Mouse (Mus musculus): Measurements from ENCODE around the gene Lmbrd1. TPM values are rescaled to one million over a fixed set of nuclear protein-coding genes. Genes with fewer than 3 reads are reported as not detected.

The Lmbrd1 gene
- total RNA-seq, 1 experiment, result 21.8 TPM

DNA sequence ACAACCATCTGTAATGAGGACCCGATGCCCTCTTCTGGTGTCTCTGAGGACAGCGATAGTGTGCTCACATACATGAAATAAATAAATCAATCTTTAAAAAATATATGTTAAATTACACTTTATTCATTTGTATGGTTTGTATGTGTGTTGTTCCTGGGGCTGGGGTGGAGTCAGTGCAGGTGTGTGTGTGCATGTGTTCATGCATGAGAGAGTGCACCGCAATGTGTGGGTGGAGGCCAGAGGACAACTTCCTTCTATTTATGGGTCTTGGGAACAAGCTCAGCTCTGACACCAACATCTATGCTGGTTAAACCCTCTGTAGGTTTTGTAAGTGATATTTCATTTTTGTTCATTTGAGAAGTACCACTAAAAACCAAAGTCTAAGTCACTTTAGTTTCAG is 2.6 kb downstream of the Lmbrd1 start:
- in situ Hi-C loops (cut with MboI; ENCODE audit: low sequenced_read_pairs in 2 of 2, unreplicated experiment in 2 of 2), result no loop called here
- no peak for DNase-seq (ENCODE audit: low read depth, low spot score)
- Histone ChIP-seq H3K27ac (ENCODE audit: insufficient read depth, low read depth, low read length, poor library complexity, severe bottlenecking) (no peak overlapping the region), H3K9ac (ENCODE audit: insufficient read depth, low read depth, low read length, poor library complexity, severe bottlenecking) (no peak overlapping the region), H3K36me3 (ENCODE audit: control insufficient read depth, insufficient read depth, low read length, poor library complexity, severe bottlenecking) (no peaks in the 10 kb centered on the region), H3K9me3 (ENCODE audit: control insufficient read depth, insufficient read depth, low read depth, low read length) (no peaks in the 10 kb centered on the region), H3K4me3 (ENCODE audit: insufficient read depth in 1 of 2, low read depth in 1 of 2, low read length in 2 of 2, poor library complexity in 1 of 2, severe bottlenecking in 1 of 2) (no peak overlapping the region), H3K4me1 (ENCODE audit: control insufficient read depth in 2 of 2, insufficient read depth in 2 of 2, low read length in 2 of 2, poor library complexity in 1 of 2) (peaks cover 2% of the 10 kb centered on the region in 2 experiments; a peak in 1 of 4 replicates)
- no peak for TF ChIP-seq CHD2 (IDR thresholded peaks at IDR 0.05; ENCODE audit: low read depth, low read length)
- TF ChIP-seq HCFC1 (IDR thresholded peaks at IDR 0.05; ENCODE audit: borderline replicate concordance, insufficient read depth, low read length), result no peak
- TF ChIP-seq MAFK (IDR thresholded peaks at IDR 0.05; ENCODE audit: insufficient read depth, low read depth, low read length), result no peak
- TF ChIP-seq ZC3H11A (IDR thresholded peaks at IDR 0.05; ENCODE audit: borderline replicate concordance, low read depth, low read length), result no peak
- TF ChIP-seq ZNF384 (IDR thresholded peaks at IDR 0.05; ENCODE audit: low read depth, low read length), result no peak

GRCm38 (mm10) chr1:24681946-24682345 is 3.5 kb downstream of the Lmbrd1 start:
- no peaks in the 10 kb centered on the region for H3K9me3 ChIP-seq (ENCODE audit: control insufficient read depth, insufficient read depth, low read depth, low read length)
- H3K27ac ChIP-seq (ENCODE audit: insufficient read depth, low read depth, low read length, poor library complexity, severe bottlenecking), result no peak overlapping the region
- TF ChIP-seq HCFC1 (IDR thresholded peaks at IDR 0.05; ENCODE audit: borderline replicate concordance, insufficient read depth, low read length) (no peak), ZC3H11A (IDR thresholded peaks at IDR 0.05; ENCODE audit: borderline replicate concordance, low read depth, low read length) (no peak), CHD2 (IDR thresholded peaks at IDR 0.05; ENCODE audit: low read depth, low read length) (no peak), ZNF384 (IDR thresholded peaks at IDR 0.05; ENCODE audit: low read depth, low read length) (no peak), MAFK (IDR thresholded peaks at IDR 0.05; ENCODE audit: insufficient read depth, low read depth, low read length) (no peak)
- H3K4me1 ChIP-seq (ENCODE audit: control insufficient read depth in 2 of 2, insufficient read depth in 2 of 2, low read length in 2 of 2, poor library complexity in 1 of 2), result peaks cover 2% of the 10 kb centered on the region in 2 experiments; a peak in 1 of 4 replicates
- no peaks in the 10 kb centered on the region for H3K36me3 ChIP-seq (ENCODE audit: control insufficient read depth, insufficient read depth, low read length, poor library complexity, severe bottlenecking)
- H3K9ac ChIP-seq (ENCODE audit: insufficient read depth, low read depth, low read length, poor library complexity, severe bottlenecking), result no peak overlapping the region
- in situ Hi-C loops (cut with MboI; ENCODE audit: low sequenced_read_pairs in 2 of 2, unreplicated experiment in 2 of 2), result no loop called here
- no peak overlapping the region for H3K4me3 ChIP-seq (ENCODE audit: insufficient read depth in 1 of 2, low read depth in 1 of 2, low read length in 2 of 2, poor library complexity in 1 of 2, severe bottlenecking in 1 of 2)
- no peak for DNase-seq (ENCODE audit: low read depth, low spot score)

DNA sequence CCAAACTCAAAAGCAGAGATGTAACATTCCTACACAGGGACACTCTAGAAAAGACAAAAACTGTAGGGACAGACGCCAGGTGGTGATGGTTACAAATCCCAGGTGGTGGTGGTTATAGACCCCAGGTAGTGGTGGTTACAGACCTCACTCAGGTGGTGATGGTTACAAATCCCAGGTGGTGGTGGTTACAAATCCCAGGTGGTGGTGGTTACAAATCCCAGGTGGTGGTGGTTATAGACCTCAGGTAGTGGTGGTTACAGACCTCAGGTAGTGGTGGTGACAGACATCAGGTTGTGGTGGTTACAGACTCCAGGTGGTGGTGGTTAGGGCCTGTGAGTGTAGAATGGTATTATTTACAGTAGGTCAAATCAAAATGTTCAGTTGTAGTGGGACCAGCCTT is 5.5 kb downstream of the Lmbrd1 start:
- TF ChIP-seq CHD2 (IDR thresholded peaks at IDR 0.05; ENCODE audit: low read depth, low read length) (no peak), HCFC1 (IDR thresholded peaks at IDR 0.05; ENCODE audit: borderline replicate concordance, insufficient read depth, low read length) (no peak)
- no peaks in the 10 kb centered on the region for H3K9me3 ChIP-seq (ENCODE audit: control insufficient read depth, insufficient read depth, low read depth, low read length)
- DNase-seq (ENCODE audit: low read depth, low spot score), result no peak
- in situ Hi-C loops (cut with MboI; ENCODE audit: low sequenced_read_pairs in 2 of 2, unreplicated experiment in 2 of 2), result no loop called here
- no peaks in the 10 kb centered on the region for H3K36me3 ChIP-seq (ENCODE audit: control insufficient read depth, insufficient read depth, low read length, poor library complexity, severe bottlenecking)
- H3K27ac ChIP-seq (ENCODE audit: insufficient read depth, low read depth, low read length, poor library complexity, severe bottlenecking), result no peak overlapping the region; the same call in 1 of the 2 replicates
- no peak overlapping the region for H3K9ac ChIP-seq (ENCODE audit: insufficient read depth, low read depth, low read length, poor library complexity, severe bottlenecking)
- peaks cover 0 to 2% of the 10 kb centered on the region in 2 experiments; a peak in 1 of 4 replicates for H3K4me1 ChIP-seq (ENCODE audit: control insufficient read depth in 2 of 2, insufficient read depth in 2 of 2, low read length in 2 of 2, poor library complexity in 1 of 2)
- H3K4me3 ChIP-seq (ENCODE audit: insufficient read depth in 1 of 2, low read depth in 1 of 2, low read length in 2 of 2, poor library complexity in 1 of 2, severe bottlenecking in 1 of 2), result no peak overlapping the region

DNA sequence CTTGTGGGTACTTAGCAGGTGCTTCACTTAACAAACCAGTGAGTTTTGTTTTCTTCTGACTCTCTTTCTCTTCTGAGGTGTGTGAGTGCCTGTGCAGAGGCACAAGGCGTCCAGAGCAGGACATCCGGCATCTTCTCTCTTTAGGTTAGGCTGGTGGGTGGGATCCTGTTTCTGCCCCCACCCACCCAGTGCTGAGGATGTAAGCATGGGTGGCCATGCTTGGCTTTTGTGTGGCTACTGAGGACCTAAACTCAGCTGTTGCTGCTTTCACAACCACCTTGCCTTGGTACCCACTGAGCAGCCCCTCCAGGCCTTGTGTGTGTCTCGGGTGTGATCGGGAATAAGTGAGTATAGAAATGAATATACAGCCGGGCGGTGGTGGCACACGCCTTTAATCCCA is 7.2 kb downstream of the Lmbrd1 start:
- in situ Hi-C loops (cut with MboI; ENCODE audit: low sequenced_read_pairs in 2 of 2, unreplicated experiment in 2 of 2), result no loop called here
- TF ChIP-seq MAFK (IDR thresholded peaks at IDR 0.05; ENCODE audit: insufficient read depth, low read depth, low read length) (no peak), HCFC1 (IDR thresholded peaks at IDR 0.05; ENCODE audit: borderline replicate concordance, insufficient read depth, low read length) (no peak), CHD2 (IDR thresholded peaks at IDR 0.05; ENCODE audit: low read depth, low read length) (no peak)

More for the DNA sequence above, 7.2 kb downstream of the Lmbrd1 start:
- peaks cover 0 to 2% of the 10 kb centered on the region in 2 experiments; a peak in 1 of 4 replicates for H3K4me1 ChIP-seq (ENCODE audit: control insufficient read depth in 2 of 2, insufficient read depth in 2 of 2, low read length in 2 of 2, poor library complexity in 1 of 2)
- no peaks in the 10 kb centered on the region for H3K9me3 ChIP-seq (ENCODE audit: control insufficient read depth, insufficient read depth, low read depth, low read length)
- H3K36me3 ChIP-seq (ENCODE audit: control insufficient read depth, insufficient read depth, low read length, poor library complexity, severe bottlenecking), result no peaks in the 10 kb centered on the region
- DNase-seq (ENCODE audit: low read depth, low spot score), result no peak
- no peak overlapping the region for H3K9ac ChIP-seq (ENCODE audit: insufficient read depth, low read depth, low read length, poor library complexity, severe bottlenecking)
- no peak overlapping the region for H3K27ac ChIP-seq (ENCODE audit: insufficient read depth, low read depth, low read length, poor library complexity, severe bottlenecking)
- no peak overlapping the region for H3K4me3 ChIP-seq (ENCODE audit: insufficient read depth in 1 of 2, low read depth in 1 of 2, low read length in 2 of 2, poor library complexity in 1 of 2, severe bottlenecking in 1 of 2)

All from ES-E14 (cell line).